Mouse (Mus musculus) kidney, embryonic 14.5 days (tissue): ENCODE measurements around the gene Txlng. TPM values are rescaled to one million over a fixed set of nuclear protein-coding genes. Genes with fewer than 3 reads are reported as not detected.
"Not testable (repeated sequence)": the region's sequence is repeated elsewhere in the genome, so short reads cannot be mapped to it uniquely, and the experiment has no call there.

Source experiments
- ATAC-seq: fragments of 200-750 bp; cut with Nextera tagmentation; 2 replicates; pipeline ENCODE4 v1.8.0; 2017; ENCODE audit warnings: moderate number of reproducible peaks, mild to moderate bottlenecking, moderate TSS enrichment, moderate library complexity; ENCODE audit not compliant: low FRiP score, low TSS enrichment
- H3K27ac ChIP-seq: fragments of 300-500 bp; sonication (generic); 2 replicates; pipeline ENCODE4 v1.5.1; 2014; ENCODE audit warnings: low read depth, mild to moderate bottlenecking, low read length, moderate library complexity, mixed read lengths
- H3K27me3 ChIP-seq: fragments of 300-500 bp; sonication (generic); 2 replicates; pipeline ENCODE4 v1.6.1; 2014; ENCODE audit warnings: mild to moderate bottlenecking, low read length; ENCODE audit not compliant: control insufficient read depth, insufficient read depth
- H3K36me3 ChIP-seq: fragments of 300-500 bp; sonication (generic); 2 replicates; pipeline ENCODE4 v1.6.1; 2014; ENCODE audit warnings: low read length, mixed read lengths; ENCODE audit not compliant: control insufficient read depth, insufficient read depth
- H3K4me1 ChIP-seq: fragments of 300-500 bp; sonication (generic); 2 replicates; pipeline ENCODE4 v1.6.1; 2014; ENCODE audit warnings: low read length, mixed read lengths; ENCODE audit not compliant: control insufficient read depth, insufficient read depth
- H3K4me2 ChIP-seq: fragments of 300-500 bp; sonication (generic); replicated peaks from 2 replicates; pipeline ENCODE4 v1.6.1; 2014; ENCODE audit warnings: low read depth, mild to moderate bottlenecking, low read length
- H3K4me3 ChIP-seq: fragments of 300-500 bp; sonication (generic); 2 replicates; pipeline ENCODE4 v1.5.1; 2014; ENCODE audit warnings: mild to moderate bottlenecking, low read length
- H3K9ac ChIP-seq: fragments of 300-500 bp; sonication (generic); 2 replicates; pipeline ENCODE4 v1.6.1; 2014; ENCODE audit warnings: low read depth, mild to moderate bottlenecking, low read length, moderate library complexity
- H3K9me3 ChIP-seq: fragments of 300-500 bp; sonication (generic); 2 replicates; pipeline ENCODE4 v1.6.1; 2016; ENCODE audit warnings: low read length; ENCODE audit not compliant: control insufficient read depth
- WGBS: fragments of 180-500 bp; shearing (Covaris S2); extraction: QIAGEN DNeasy Blood & Tissue Kit; methylation state at CpG from one replicate; pipeline ENCODE4 v1.1.7; 2014; 5-methylcytosine and 5-hydroxymethylcytosine counted together
- polyA plus RNA-seq: library from polyadenylated mRNA; unstranded; fragments of >200 nt; fragmentation: Nextera tagmentation; extraction: Ambion mirVana; gene quantifications from 2 replicates; pipeline ENCODE4 v1.2.1, GENCODE M21; 2014

Txlng gene
- polyA plus RNA-seq, 1 experiment from 2014 or later, result 17.6 TPM

- no peak for ATAC-seq
- Histone ChIP-seq H3K36me3 (no peaks in the 10 kb centered on the region), H3K4me3 (no peak overlapping the region), H3K27ac (no peak overlapping the region), H3K9me3 (no peaks in the 10 kb centered on the region), H3K4me2 (no peak overlapping the region), H3K4me1 (no peaks in the 10 kb centered on the region), H3K27me3 (no peaks in the 10 kb centered on the region), H3K9ac (no peak overlapping the region)
- 53% methylated on average over 3 of the region's 3 CpGs for WGBS
Observed at GRCm38 (mm10) chrX:162832101-162832500, 2.8 kb upstream of the Txlng start.

GRCm38 (mm10) chrX:162831542-162831941 is 2.3 kb upstream of the Txlng start:
- no peak overlapping the region for H3K9ac ChIP-seq
- H3K27ac ChIP-seq, result no peak overlapping the region
- no peaks in the 10 kb centered on the region for H3K4me1 ChIP-seq
- H3K4me3 ChIP-seq, result no peak overlapping the region
- H3K27me3 ChIP-seq, result no peaks in the 10 kb centered on the region
- no peaks in the 10 kb centered on the region for H3K36me3 ChIP-seq
- no peak overlapping the region for H3K4me2 ChIP-seq
- no peaks in the 10 kb centered on the region for H3K9me3 ChIP-seq
- no peak for ATAC-seq
- WGBS, result 75% methylated on average over 1 of the region's 1 CpGs

DNA sequence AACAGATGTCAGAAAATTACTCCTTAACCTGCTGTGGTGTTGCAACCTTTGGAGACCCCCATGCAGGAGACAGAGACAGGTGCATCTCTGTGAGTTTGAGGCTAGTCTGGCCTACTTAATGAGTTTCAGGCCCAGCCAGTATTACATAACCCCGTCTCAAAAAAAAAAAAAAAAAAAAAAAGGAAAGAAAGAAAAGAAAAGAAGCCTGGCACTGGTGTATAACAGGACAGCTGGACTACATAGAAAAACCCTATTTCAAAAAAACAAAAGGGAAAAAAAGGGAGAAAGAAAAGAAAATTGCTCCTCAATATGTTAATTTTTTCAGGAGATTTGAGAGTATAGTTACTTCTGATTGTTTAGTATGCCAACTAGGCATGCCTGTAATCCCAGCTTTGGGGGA is 1.8 kb upstream of the Txlng start:
- H3K9ac ChIP-seq, result no peak overlapping the region
- no peak overlapping the region for H3K4me2 ChIP-seq
- no peak for ATAC-seq
- 43% methylated on average over 1 of the region's 1 CpGs for WGBS
- no peaks in the 10 kb centered on the region for H3K9me3 ChIP-seq
- no peak overlapping the region for H3K4me3 ChIP-seq
- H3K36me3 ChIP-seq, result no peaks in the 10 kb centered on the region
- H3K27ac ChIP-seq, result no peak overlapping the region
- no peaks in the 10 kb centered on the region for H3K27me3 ChIP-seq
- no peaks in the 10 kb centered on the region for H3K4me1 ChIP-seq

DNA sequence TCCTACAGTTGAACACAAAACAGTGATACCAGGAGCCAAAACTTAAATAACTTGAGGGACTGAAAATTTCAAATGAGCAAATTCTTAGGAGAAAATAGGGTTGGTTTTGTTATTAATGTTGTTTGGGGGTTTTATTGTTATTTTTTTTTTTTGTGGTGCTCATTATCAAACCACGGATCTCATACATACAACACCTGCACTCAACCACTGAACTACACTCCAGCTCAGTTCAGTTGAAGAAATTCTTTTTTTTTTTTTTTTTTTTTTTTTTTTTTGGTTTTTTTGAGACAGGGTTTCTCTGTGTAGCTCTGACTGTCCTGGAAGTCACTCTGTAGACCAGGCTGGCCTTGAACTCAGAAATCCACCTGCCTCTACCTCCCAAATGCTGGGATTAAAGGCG is 1.1 kb upstream of the Txlng start:
- not testable (repeated sequence) for H3K9me3 ChIP-seq, H3K36me3 ChIP-seq, H3K9ac ChIP-seq, H3K4me2 ChIP-seq, H3K27me3 ChIP-seq, H3K27ac ChIP-seq, H3K4me1 ChIP-seq, H3K4me3 ChIP-seq, ATAC-seq
- WGBS, result 63% methylated on average over 2 of the region's 2 CpGs

DNA sequence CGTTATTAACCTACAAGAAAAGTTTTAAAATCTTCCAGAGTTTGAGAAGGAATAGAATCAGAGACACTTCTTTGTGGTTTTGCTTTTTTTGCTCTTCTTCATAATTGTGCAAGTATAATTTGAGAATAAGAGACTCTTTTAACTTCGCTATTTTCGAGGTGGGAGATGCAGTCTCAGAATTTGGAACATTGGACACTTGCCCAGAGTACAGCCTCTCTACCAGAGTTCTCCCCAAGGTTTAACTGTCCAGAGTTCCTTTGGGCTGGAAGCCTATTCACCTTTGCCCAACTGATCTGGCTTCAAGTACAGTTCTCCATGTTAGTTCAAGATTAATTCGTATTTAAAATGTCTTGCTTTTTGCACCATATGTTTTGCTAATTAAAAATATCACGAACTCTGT is 487 bp upstream of the Txlng start:
- Histone ChIP-seq H3K36me3 (no peaks in the 10 kb centered on the region), H3K27ac (no peak overlapping the region), H3K4me3 (peak overlapping the region; percentile 56), H3K4me1 (no peaks in the 10 kb centered on the region), H3K4me2 (peak overlapping the region; percentile 33; the same call in 1 of the 2 replicates), H3K27me3 (no peaks in the 10 kb centered on the region), H3K9me3 (no peaks in the 10 kb centered on the region), H3K9ac (no peak overlapping the region)
- WGBS, result 40% methylated on average over 5 of the region's 5 CpGs
- no peak for ATAC-seq

DNA sequence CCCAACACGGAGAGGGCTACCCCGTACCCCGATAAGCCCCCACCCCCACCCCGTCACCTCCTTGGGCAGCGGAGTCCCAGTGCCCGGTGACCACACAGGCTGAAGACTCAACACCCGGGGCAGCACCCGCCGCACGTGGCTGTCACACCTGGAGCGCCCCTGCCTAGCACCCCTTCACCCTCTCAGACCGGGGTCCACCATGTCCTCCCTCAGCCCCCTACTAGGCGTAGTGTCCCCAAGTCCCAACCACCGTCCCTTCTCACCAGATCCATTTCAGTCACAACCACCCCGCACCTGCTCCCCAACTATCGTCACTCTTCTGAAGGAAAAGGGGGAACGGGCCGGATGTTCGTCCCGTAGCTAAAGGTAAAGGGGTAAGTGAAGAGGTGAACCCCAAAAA is 471 bp downstream of the Txlng start:
- H3K27ac ChIP-seq, result no peak overlapping the region
- peak overlapping the region; percentile 56 for H3K9ac ChIP-seq
- no peaks in the 10 kb centered on the region for H3K9me3 ChIP-seq
- H3K4me3 ChIP-seq, result peak overlapping the region; percentile 56
- H3K27me3 ChIP-seq, result no peaks in the 10 kb centered on the region
- H3K4me2 ChIP-seq, result peak overlapping the region; percentile 65
- no peaks in the 10 kb centered on the region for H3K4me1 ChIP-seq
- ATAC-seq, result peak; percentile 26
- no peaks in the 10 kb centered on the region for H3K36me3 ChIP-seq
- 29% methylated on average over 15 of the region's 20 CpGs for whole genome bisulfite sequencing

DNA sequence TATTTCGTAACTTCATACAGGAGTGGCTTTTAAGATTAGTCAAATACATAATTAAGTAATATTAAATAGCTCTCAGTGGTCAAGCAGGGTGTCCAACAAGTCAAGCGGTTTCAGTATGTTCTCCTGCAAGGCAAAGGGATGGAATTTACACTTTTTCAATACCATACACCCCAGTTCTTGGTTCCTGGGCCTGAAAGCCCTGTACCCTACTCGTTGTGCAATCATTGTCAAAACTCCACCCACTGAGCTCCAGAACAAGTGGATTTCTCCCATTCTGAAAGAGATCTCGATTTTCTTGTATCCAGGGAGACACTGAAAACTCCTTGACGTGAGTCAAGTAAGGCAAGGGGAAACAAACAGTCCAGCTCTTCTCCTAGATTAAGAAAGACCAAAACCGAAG is 1.2 kb downstream of the Txlng start:
- no peaks in the 10 kb centered on the region for H3K27me3 ChIP-seq
- 44% methylated on average over 6 of the region's 6 CpGs for WGBS

DNA sequence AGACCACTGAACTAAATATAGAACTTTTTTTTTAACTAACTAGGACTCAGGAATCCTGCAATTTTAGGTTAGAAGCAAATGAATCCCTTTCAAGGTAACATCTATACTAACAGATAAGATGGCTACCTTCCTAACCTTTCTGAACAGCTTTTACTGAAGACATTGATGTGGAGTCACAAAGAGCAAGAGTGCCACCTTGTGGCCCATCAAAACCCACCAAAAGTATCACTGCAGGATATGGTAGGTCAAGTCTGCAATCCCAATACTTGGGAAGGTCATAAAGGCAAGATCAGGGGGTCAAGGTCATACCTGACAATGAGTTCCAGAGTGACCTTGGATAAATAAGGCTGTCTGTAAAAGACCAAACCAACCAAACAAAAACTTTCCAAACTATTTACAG is 28.9 kb downstream of the Txlng start:
- Histone ChIP-seq H3K36me3 (peaks cover 4% of the 10 kb centered on the region; the same call in 1 of the 2 replicates), H3K4me3 (no peak overlapping the region), H3K4me2 (no peak overlapping the region), H3K9me3 (no peaks in the 10 kb centered on the region), H3K27ac (no peak overlapping the region), H3K4me1 (no peaks in the 10 kb centered on the region), H3K27me3 (no peaks in the 10 kb centered on the region), H3K9ac (no peak overlapping the region)
- no peak for ATAC-seq

More for the DNA sequence above, 1.2 kb downstream of the Txlng start:
- Histone ChIP-seq H3K4me1 (no peaks in the 10 kb centered on the region), H3K4me2 (peak overlapping the region; percentile 65), H3K27ac (no peak overlapping the region), H3K9ac (peak overlapping the region; percentile 56; the same call in 1 of the 2 replicates), H3K4me3 (peak overlapping the region; percentile 56), H3K36me3 (no peaks in the 10 kb centered on the region), H3K9me3 (no peaks in the 10 kb centered on the region)
- no peak for ATAC-seq

- H3K9me3 ChIP-seq, ATAC-seq: not testable (repeated sequence)
- WGBS, result 81% methylated on average over 5 of the region's 5 CpGs
Observed at GRCm38 (mm10) chrX:162791392-162791791, 37.9 kb downstream of the Txlng start.

More at GRCm38 (mm10) chrX:162791392-162791791, 37.9 kb downstream of the Txlng start:
- not testable (repeated sequence) for H3K27me3 ChIP-seq, H3K4me2 ChIP-seq, H3K27ac ChIP-seq, H3K9ac ChIP-seq, H3K36me3 ChIP-seq, H3K4me1 ChIP-seq, H3K4me3 ChIP-seq
